Mouse (Mus musculus) heart, adult 8-10 months (tissue): ENCODE measurements around the gene Hrnr. TPM values are rescaled to one million over a fixed set of nuclear protein-coding genes. Genes with fewer than 3 reads are reported as not detected.

Source experiments
- DNase-seq: peaks from one replicate; pipeline ENCODE4 v3.0.0; 2022; ENCODE audit warnings: low spot score
- total RNA-seq, 4 experiments: library from RNA; stranded (reverse); gene quantifications; 2 replicates each; pipeline ENCODE4 v1.2.4; 2022

Hrnr gene
- total RNA-seq, result not detected

- DNase-seq, result no peak
Observed at GRCm38 (mm10) chr3:93319449-93319848, at the start of gene Hrnr. TSS of gene Hrnr (plus strand) at chr3:93319749.

GRCm38 (mm10) chr3:93273223-93273622, 46.3 kb upstream of the Hrnr start, which contains the start of gene Flg:
TSS of gene Flg (plus strand) at chr3:93273523.
- DNase-seq, result no peak

GRCm38 (mm10) chr3:93297542-93297941, 22.0 kb upstream of the Hrnr start:
- DNase-seq, result no peak

GRCm38 (mm10) chr3:93299832-93300231, 19.7 kb upstream of the Hrnr start:
- DNase-seq, result no peak

- DNase-seq, result no peak
Observed at GRCm38 (mm10) chr3:93301896-93302295, 17.7 kb upstream of the Hrnr start.

- no peak for DNase-seq
Observed at GRCm38 (mm10) chr3:93306142-93306541, 13.4 kb upstream of the Hrnr start.

- DNase-seq, result no peak
Observed at GRCm38 (mm10) chr3:93311371-93311770, 8.2 kb upstream of the Hrnr start.

- DNase-seq, result no peak
Observed at GRCm38 (mm10) chr3:93314388-93314787, 5.2 kb upstream of the Hrnr start.

GRCm38 (mm10) chr3:93337749-93338148, 18.2 kb downstream of the Hrnr start:
- DNase-seq, result no peak

GRCm38 (mm10) chr3:93340021-93340420, 20.5 kb downstream of the Hrnr start:
- DNase-seq, result no peak

GRCm38 (mm10) chr3:93346896-93347295, 27.3 kb downstream of the Hrnr start:
- DNase-seq, result no peak

GRCm38 (mm10) chr3:93360045-93360444, 40.5 kb downstream of the Hrnr start:
- no peak for DNase-seq

GRCm38 (mm10) chr3:93361933-93362574, 42.5 kb downstream of the Hrnr start:
- DNase-seq, result peak; percentile 16

- DNase-seq, result no peak
Observed at GRCm38 (mm10) chr3:93366966-93367575, 47.5 kb downstream of the Hrnr start.

GRCm38 (mm10) chr3:93368171-93368570, 48.6 kb downstream of the Hrnr start:
- no peak for DNase-seq

- DNase-seq, result no peak
Observed at GRCm38 (mm10) chr3:93373416-93373815, 53.9 kb downstream of the Hrnr start.

- no peak for DNase-seq
Observed at GRCm38 (mm10) chr3:93375196-93375595, 55.6 kb downstream of the Hrnr start.

- DNase-seq, result no peak
Observed at GRCm38 (mm10) chr3:93375601-93376000, 56.1 kb downstream of the Hrnr start.

- DNase-seq, result no peak
Observed at GRCm38 (mm10) chr3:93378146-93378545, 58.6 kb downstream of the Hrnr start.
